Mouse (Mus musculus): Measurements from ENCODE around the gene Col23a1. TPM values are rescaled to one million over a fixed set of nuclear protein-coding genes. Genes with fewer than 3 reads are reported as not detected.

The Col23a1 gene
- polyA plus RNA-seq, 1 experiment from 2014 or later: 10.7 TPM

- WGBS: 88% methylated on average over 6 of the region's 6 CpGs
- H3K36me3 ChIP-seq (replicated peaks; ENCODE audit: control insufficient read depth, insufficient read depth): no peaks in the 10 kb centered on the region
- H3K9me3 ChIP-seq (ENCODE audit: control insufficient read depth, low read length): no peaks in the 10 kb centered on the region
- H3K4me1 ChIP-seq (replicated peaks; ENCODE audit: control insufficient read depth, insufficient read depth, low read length): no peaks in the 10 kb centered on the region
- H3K9ac ChIP-seq: no peak overlapping the region
- H3K4me2 ChIP-seq (replicated peaks): no peak overlapping the region
- no peaks in the 10 kb centered on the region for H3K27me3 ChIP-seq (ENCODE audit: control insufficient read depth, insufficient read depth, low read length)
- no peak overlapping the region for H3K4me3 ChIP-seq (replicated peaks; ENCODE audit: low read length)
- H3K27ac ChIP-seq: no peak overlapping the region
- DNase-seq (ENCODE audit: low spot score) (no peak), ATAC-seq (ENCODE audit: low FRiP score) (no peak)
These were observed 276.2 kb downstream of the Col23a1 start for GRCm38 (mm10) chr11:51565951-51566350.

GRCm38 (mm10) chr11:51568801-51569200, 279.1 kb downstream of the Col23a1 start:
- no peaks in the 10 kb centered on the region for H3K27me3 ChIP-seq (ENCODE audit: control insufficient read depth, insufficient read depth, low read length)
- no peak overlapping the region for H3K4me3 ChIP-seq (replicated peaks; ENCODE audit: low read length)
- H3K4me1 ChIP-seq (replicated peaks; ENCODE audit: control insufficient read depth, insufficient read depth, low read length): no peaks in the 10 kb centered on the region
- H3K36me3 ChIP-seq (replicated peaks; ENCODE audit: control insufficient read depth, insufficient read depth): no peaks in the 10 kb centered on the region
- 80% methylated on average over 4 of the region's 4 CpGs for WGBS
- ATAC-seq (ENCODE audit: low FRiP score) (no peak), DNase-seq (ENCODE audit: low spot score) (no peak)
- H3K9me3 ChIP-seq (ENCODE audit: control insufficient read depth, low read length): no peaks in the 10 kb centered on the region
- H3K27ac ChIP-seq: no peak overlapping the region
- H3K9ac ChIP-seq: no peak overlapping the region
- H3K4me2 ChIP-seq (replicated peaks): no peak overlapping the region

- Histone ChIP-seq H3K27me3 (ENCODE audit: control insufficient read depth, insufficient read depth, low read length) (no peaks in the 10 kb centered on the region), H3K4me1 (replicated peaks; ENCODE audit: control insufficient read depth, insufficient read depth, low read length) (0 out of 2 replicates have a peak, but pooled peaks cover 4% of the 10 kb centered on the region), H3K27ac (0 out of 2 replicates have a peak overlapping the region, but pooled peaks have one; percentile 8), H3K36me3 (replicated peaks; ENCODE audit: control insufficient read depth, insufficient read depth) (no peaks in the 10 kb centered on the region), H3K4me2 (replicated peaks) (no peak overlapping the region), H3K9me3 (ENCODE audit: control insufficient read depth, low read length) (no peaks in the 10 kb centered on the region), H3K4me3 (replicated peaks; ENCODE audit: low read length) (no peak overlapping the region), H3K9ac (no peak overlapping the region)
- 44% methylated on average over 4 of the region's 4 CpGs for WGBS
- ATAC-seq (ENCODE audit: low FRiP score): no peak
- no peak for DNase-seq (ENCODE audit: low spot score)
These were observed 286.7 kb downstream of the Col23a1 start for GRCm38 (mm10) chr11:51576454-51576853.

GRCm38 (mm10) chr11:51577587-51577986, 287.9 kb downstream of the Col23a1 start:
- H3K9me3 ChIP-seq (ENCODE audit: control insufficient read depth, low read length): no peaks in the 10 kb centered on the region
- ATAC-seq (ENCODE audit: low FRiP score) (no peak), DNase-seq (ENCODE audit: low spot score) (no peak)
- H3K4me3 ChIP-seq (replicated peaks; ENCODE audit: low read length): no peak overlapping the region
- H3K36me3 ChIP-seq (replicated peaks; ENCODE audit: control insufficient read depth, insufficient read depth): no peaks in the 10 kb centered on the region
- no peak overlapping the region for H3K27ac ChIP-seq
- 83% methylated on average over 7 of the region's 7 CpGs for WGBS
- 0 out of 2 replicates have a peak, but pooled peaks cover 4% of the 10 kb centered on the region for H3K4me1 ChIP-seq (replicated peaks; ENCODE audit: control insufficient read depth, insufficient read depth, low read length)
- H3K27me3 ChIP-seq (ENCODE audit: control insufficient read depth, insufficient read depth, low read length): no peaks in the 10 kb centered on the region
- H3K9ac ChIP-seq: no peak overlapping the region
- H3K4me2 ChIP-seq (replicated peaks): no peak overlapping the region

- Histone ChIP-seq H3K9me3 (ENCODE audit: control insufficient read depth, low read length) (no peaks in the 10 kb centered on the region), H3K27me3 (ENCODE audit: control insufficient read depth, insufficient read depth, low read length) (no peaks in the 10 kb centered on the region), H3K4me2 (replicated peaks) (no peak overlapping the region), H3K9ac (no peak overlapping the region), H3K36me3 (replicated peaks; ENCODE audit: control insufficient read depth, insufficient read depth) (no peaks in the 10 kb centered on the region), H3K4me1 (replicated peaks; ENCODE audit: control insufficient read depth, insufficient read depth, low read length) (peaks cover 11% of the 10 kb centered on the region), H3K4me3 (replicated peaks; ENCODE audit: low read length) (no peak overlapping the region), H3K27ac (no peak overlapping the region)
- ATAC-seq (ENCODE audit: low FRiP score) (no peak), DNase-seq (ENCODE audit: low spot score) (no peak)
- 68% methylated on average over 4 of the region's 4 CpGs for WGBS
These were observed 289.3 kb downstream of the Col23a1 start for GRCm38 (mm10) chr11:51579024-51579423.

- peak; percentile 66 for DNase-seq (ENCODE audit: low spot score)
- H3K4me3 ChIP-seq (replicated peaks; ENCODE audit: low read length): no peak overlapping the region
- no peak overlapping the region for H3K9ac ChIP-seq
- no peaks in the 10 kb centered on the region for H3K9me3 ChIP-seq (ENCODE audit: control insufficient read depth, low read length)
- no peak overlapping the region for H3K27ac ChIP-seq
- H3K4me2 ChIP-seq (replicated peaks): no peak overlapping the region
- no peaks in the 10 kb centered on the region for H3K27me3 ChIP-seq (ENCODE audit: control insufficient read depth, insufficient read depth, low read length)
- H3K36me3 ChIP-seq (replicated peaks; ENCODE audit: control insufficient read depth, insufficient read depth): peaks cover 15% of the 10 kb centered on the region
- WGBS: 27% methylated on average over 8 of the region's 8 CpGs
- peaks cover 8% of the 10 kb centered on the region for H3K4me1 ChIP-seq (replicated peaks; ENCODE audit: control insufficient read depth, insufficient read depth, low read length)
- ATAC-seq (ENCODE audit: low FRiP score): no peak
These were observed 293.0 kb downstream of the Col23a1 start for GRCm38 (mm10) chr11:51582713-51583112.

GRCm38 (mm10) chr11:51584057-51584430, 294.3 kb downstream of the Col23a1 start:
- WGBS: 9% methylated on average over 9 of the region's 9 CpGs
- no peak for DNase-seq (ENCODE audit: low spot score)
- no peak; the same call in 1 of the 2 replicates for ATAC-seq (ENCODE audit: low FRiP score)

GRCm38 (mm10) chr11:51584431-51585248, 294.9 kb downstream of the Col23a1 start, which contains the start of gene Phykpl:
Gene Phykpl, plus strand, starts transcription at chr11:51584757.
- peaks cover 8% of the 10 kb centered on the region for H3K4me1 ChIP-seq (replicated peaks; ENCODE audit: control insufficient read depth, insufficient read depth, low read length)
- DNase-seq (ENCODE audit: low spot score) (peak; percentile 97), ATAC-seq (ENCODE audit: low FRiP score) (peak; percentile 95)
- H3K36me3 ChIP-seq (replicated peaks; ENCODE audit: control insufficient read depth, insufficient read depth): peaks cover 35% of the 10 kb centered on the region
- H3K27me3 ChIP-seq (ENCODE audit: control insufficient read depth, insufficient read depth, low read length): no peaks in the 10 kb centered on the region
- no peaks in the 10 kb centered on the region for H3K9me3 ChIP-seq (ENCODE audit: control insufficient read depth, low read length)
- H3K9ac ChIP-seq: peak within 1 kb of the TSS; percentile 77
- under 1% methylated on average over 59 of the region's 59 CpGs for WGBS
- H3K4me3 ChIP-seq (replicated peaks; ENCODE audit: low read length): peak within 1 kb of the TSS; percentile 50
- peak within 1 kb of the TSS; percentile 83 for H3K4me2 ChIP-seq (replicated peaks)
- H3K27ac ChIP-seq: peak within 1 kb of the TSS; percentile 90

More at GRCm38 (mm10) chr11:51584057-51584430, 294.3 kb downstream of the Col23a1 start:
- Histone ChIP-seq H3K27ac (peak overlapping the region; percentile 90), H3K4me1 (replicated peaks; ENCODE audit: control insufficient read depth, insufficient read depth, low read length) (peaks cover 8% of the 10 kb centered on the region), H3K4me3 (replicated peaks; ENCODE audit: low read length) (peak overlapping the region; percentile 50), H3K9me3 (ENCODE audit: control insufficient read depth, low read length) (no peaks in the 10 kb centered on the region), H3K4me2 (replicated peaks) (peak overlapping the region; percentile 83), H3K27me3 (ENCODE audit: control insufficient read depth, insufficient read depth, low read length) (no peaks in the 10 kb centered on the region), H3K9ac (peak overlapping the region; percentile 77), H3K36me3 (replicated peaks; ENCODE audit: control insufficient read depth, insufficient read depth) (peaks cover 29% of the 10 kb centered on the region)

GRCm38 (mm10) chr11:51585608-51586252, 296.0 kb downstream of the Col23a1 start:
- Histone ChIP-seq H3K4me1 (replicated peaks; ENCODE audit: control insufficient read depth, insufficient read depth, low read length) (peaks cover 8% of the 10 kb centered on the region), H3K4me3 (replicated peaks; ENCODE audit: low read length) (peak overlapping the region; percentile 50; the same call in 1 of the 2 replicates), H3K9ac (peak overlapping the region; percentile 77), H3K4me2 (replicated peaks) (peak overlapping the region; percentile 83), H3K9me3 (ENCODE audit: control insufficient read depth, low read length) (no peaks in the 10 kb centered on the region), H3K27ac (peak overlapping the region; percentile 90), H3K27me3 (ENCODE audit: control insufficient read depth, insufficient read depth, low read length) (no peaks in the 10 kb centered on the region), H3K36me3 (replicated peaks; ENCODE audit: control insufficient read depth, insufficient read depth) (peaks cover 44% of the 10 kb centered on the region)
- DNase-seq (ENCODE audit: low spot score): no peak
- no peak for ATAC-seq (ENCODE audit: low FRiP score)
- 64% methylated on average over 8 of the region's 8 CpGs for WGBS

All from hindbrain, embryonic 14.5 days (tissue).